Mouse (Mus musculus): ENCODE data around the gene Garnl3. TPM values are rescaled to one million over a fixed set of nuclear protein-coding genes. Genes with fewer than 3 reads are reported as not detected.

Gene Garnl3
- total RNA-seq, 2 experiments from 2014 or later, result 0.20 to 5.7 TPM

- no peak for ATAC-seq (ENCODE audit: poor library complexity, severe bottlenecking)
Observed at GRCm38 (mm10) chr2:32954581-32954980, 176.9 kb downstream of the Garnl3 start.

- no peak for ATAC-seq (ENCODE audit: poor library complexity, severe bottlenecking)
Observed at GRCm38 (mm10) chr2:32947454-32947853, 184.0 kb downstream of the Garnl3 start.

GRCm38 (mm10) chr2:32940483-32940882 lies 191.0 kb downstream of the Garnl3 start:
- no peak for ATAC-seq (ENCODE audit: poor library complexity, severe bottlenecking)

- ATAC-seq (ENCODE audit: poor library complexity, severe bottlenecking), result peak; percentile 84
Observed at GRCm38 (mm10) chr2:32939418-32939817, 192.0 kb downstream of the Garnl3 start.

DNA sequence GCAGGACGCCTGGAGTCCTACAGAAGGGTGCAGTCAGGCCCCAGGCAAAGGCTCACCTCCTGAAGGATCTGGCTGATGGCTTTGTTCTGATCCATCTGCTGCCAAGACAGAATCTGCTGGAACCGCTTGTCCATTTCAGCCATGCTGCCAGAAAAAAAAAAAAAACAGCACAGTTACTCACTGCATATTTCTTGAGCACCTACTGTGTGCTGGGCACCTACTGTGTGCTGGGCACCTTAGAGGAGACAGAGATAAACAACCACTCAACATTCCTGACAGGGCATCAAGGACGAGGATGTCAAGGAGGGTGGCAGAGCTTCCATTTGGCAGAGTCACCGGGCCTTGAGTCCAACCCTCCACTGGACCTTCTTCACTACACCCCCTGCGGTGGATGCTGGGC lies 192.7 kb downstream of the Garnl3 start:
- ATAC-seq (ENCODE audit: poor library complexity, severe bottlenecking), result no peak

Other genes starting within 250 kb of the Garnl3 start
- gene Rpl12, start 170.1 kb downstream of the Garnl3 start, total RNA-seq (2015), result 1,104 and 1,138 TPM in 2 replicates
- gene Rpl12, start 170.1 kb downstream of the Garnl3 start, total RNA-seq (2017), result 1,103 and 1,144 TPM in 2 replicates
- gene Lrsam1, start 170.0 kb downstream of the Garnl3 start, total RNA-seq (2015), result 3.2 and 5.5 TPM in 2 replicates
- gene Lrsam1, start 170.0 kb downstream of the Garnl3 start, total RNA-seq (2017), result 7.2 and 10.6 TPM in 2 replicates
- gene Slc2a8, start 149.6 kb downstream of the Garnl3 start, total RNA-seq (2015), result 1.4 and 1.5 TPM in 2 replicates
- 0.89 and 1.8 TPM in 2 replicates for gene Slc2a8, start 149.6 kb downstream of the Garnl3 start, total RNA-seq (2017)
- 4.2 and 5.0 TPM in 2 replicates for gene Angptl2, start 84.4 kb upstream of the Garnl3 start, total RNA-seq (2015)
- gene Angptl2, start 84.4 kb upstream of the Garnl3 start, total RNA-seq (2017), result 9.8 and 11.4 TPM in 2 replicates
- gene Ralgps1, start 239.8 kb upstream of the Garnl3 start, total RNA-seq (2015), result 6.2 and 7.6 TPM in 2 replicates
- gene Ralgps1, start 239.8 kb upstream of the Garnl3 start, total RNA-seq (2017), result 2.0 and 2.7 TPM in 2 replicates